ENCODE assay signal across 18 mouse cellular contexts in the genomic region with DNA sequence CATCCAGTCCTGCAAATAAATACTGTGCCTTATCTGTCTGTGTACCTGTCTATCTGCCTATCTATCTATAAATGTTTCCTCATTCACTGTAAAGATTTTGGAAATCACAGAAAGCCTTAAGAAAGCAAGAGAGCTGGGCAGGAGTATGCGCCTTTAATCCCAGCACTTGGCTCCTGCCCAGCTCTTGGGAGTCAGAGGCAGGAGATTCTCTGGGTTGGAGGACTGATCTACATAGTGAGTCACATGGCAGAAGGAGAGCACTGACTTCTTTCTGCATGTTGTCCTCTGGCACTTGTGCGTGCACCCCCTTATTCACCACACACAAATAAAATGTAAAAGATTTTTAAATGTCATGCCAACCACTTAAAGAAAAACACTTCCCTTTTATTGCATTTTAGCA. TPM values are rescaled to one million over a fixed set of nuclear protein-coding genes. Genes with fewer than 3 reads are reported as not detected.
DNase-seq lines count a peak whose midpoint lies in the region; TF ChIP-seq lines count a peak whose summit lies in the region.
"Had no signal": no experiment of that assay in that cellular context is flagged by ENCODE, and none has a peak within 500 bp of the region (broad histone marks: within the 10 kb centered on the region; RNA-seq: fewer than 3 reads in every experiment).

No protein-coding gene starts in this region.

- H3K4me3 ChIP-seq in heart, adult 2 months: no peak overlapping the region
- H3K4me3 ChIP-seq: embryonic facial prominence, embryonic 12.5 days; forebrain, embryonic 12.5 days; heart, embryonic 13.5 days; hindbrain, embryonic 15.5 days had no signal

- no peak overlapping the region for H3K9ac ChIP-seq in heart, adult 2 months (ENCODE audit: low read depth, low read length)
- H3K9ac ChIP-seq: embryonic facial prominence, embryonic 12.5 days; forebrain, embryonic 12.5 days; heart, embryonic 13.5 days; hindbrain, embryonic 15.5 days had no signal

- DNase-seq in adrenal gland, postnatal 10 days: peak; percentile 38
- no peak for DNase-seq in adrenal gland, adult 18-20 months (ENCODE audit: low spot score in 2 of 2)
- peak; percentile 2 for DNase-seq in heart, adult 11 months
- DNase-seq in heart, adult 2 months: no peak
- peak; percentile 48 to 53 for DNase-seq in adrenal gland, postnatal 36 days
- no peak for DNase-seq in frontal cortex, postnatal 25 days (ENCODE audit: low spot score in 2 of 2)
- no peak for DNase-seq in retina, embryonic 14.5 days (ENCODE audit: low spot score)
- DNase-seq: cerebellum, adult 11-12 months; cerebellum, adult 9-11 months; gastrocnemius, postnatal 14 days; heart, postnatal 36 days; kidney, adult 11 months had no signal

- TF ChIP-seq CTCF in heart, adult 2 months (IDR thresholded peaks at IDR 0.05): no peak

- no peak overlapping the region for H3K27ac ChIP-seq in heart, adult 2 months
- H3K27ac ChIP-seq: embryonic facial prominence, embryonic 12.5 days; forebrain, embryonic 12.5 days; heart, embryonic 13.5 days; hindbrain, embryonic 15.5 days had no signal

- intact Hi-C loops in heart, adult 2 months (cut with DNase I): loop anchor here (5.0 kb wide), 2 partner anchors 91 to 291 kb away; no protein-coding TSS in a partner anchor

- H3K36me3 ChIP-seq in heart, adult 2 months (ENCODE audit: control insufficient read depth, insufficient read depth, low read length): no peaks in the 10 kb centered on the region
- H3K36me3 ChIP-seq: embryonic facial prominence, embryonic 12.5 days; forebrain, embryonic 12.5 days; heart, embryonic 13.5 days; hindbrain, embryonic 15.5 days had no signal

- 69% methylated on average over 2 of the region's 2 CpGs for WGBS in heart, adult 2 months

- TF ChIP-seq POLR2A in heart, adult 2 months (IDR thresholded peaks at IDR 0.05; ENCODE audit: insufficient read depth, low read depth, low read length): no peak

- no peak for TF ChIP-seq EP300 in heart, adult 2 months (IDR thresholded peaks at IDR 0.05; ENCODE audit: insufficient read depth, low read depth, low read length)

- H3K27me3 ChIP-seq in heart, adult 2 months (ENCODE audit: control insufficient read depth, insufficient read depth, low read length): no peaks in the 10 kb centered on the region
- H3K27me3 ChIP-seq: CH12.LX; forebrain, embryonic 12.5 days; heart, embryonic 13.5 days; hindbrain, embryonic 15.5 days had no signal

- no peaks in the 10 kb centered on the region; the same call in 1 of the 2 replicates for H3K4me1 ChIP-seq in heart, adult 2 months (ENCODE audit: control insufficient read depth, insufficient read depth, low read length)

- H3K79me2 ChIP-seq in heart, adult 2 months (replicated peaks; ENCODE audit: control insufficient read depth, insufficient read depth, low read length): no peaks in the 10 kb centered on the region

RNA-seq across cellular contexts. Expression of a gene that starts 2.8 kb away (rescaled TPM):
- total RNA-seq in adrenal gland, postnatal 10 days (2021): 10 to 100 TPM; 54.9 to 91.8 TPM
- 10 to 100 TPM; 46.3 to 73.4 TPM for total RNA-seq in adrenal gland, adult 18-20 months (2021)
- 10 to 100 TPM; 13.3 to 15.9 TPM for total RNA-seq in heart, adult 2 months (2021)
- 18.7 and 36.5 TPM in 2 replicates for polyA plus RNA-seq in heart, adult 2 months (2012; rRNA removed)
- total RNA-seq in adrenal gland, postnatal 36 days (2021): 10 to 100 TPM; 65.0 to 66.3 TPM

RNA-seq across cellular contexts. Expression of a gene that starts 5.7 kb away (rescaled TPM):
- total RNA-seq in adrenal gland, postnatal 10 days (2021): 100 to 1,000 TPM; 185 to 186 TPM
- total RNA-seq in adrenal gland, adult 18-20 months (2021): 100 to 1,000 TPM; 158 to 182 TPM
- total RNA-seq in heart, adult 2 months (2021): 10 to 100 TPM; 57.6 to 70.9 TPM
- polyA plus RNA-seq in heart, adult 2 months (2012; rRNA removed): 46.7 and 83.4 TPM in 2 replicates
- total RNA-seq in adrenal gland, postnatal 36 days (2021): 100 to 1,000 TPM; 185 to 193 TPM

RNA-seq across cellular contexts. Expression of a gene that starts 25.4 kb away (rescaled TPM):
- 10 to 100 TPM in 1 of 2 experiments, 1 to 10 TPM in 1; 8.9 to 43.1 TPM for total RNA-seq in adrenal gland, postnatal 10 days (2021)
- under 1 TPM; 0.53 to 0.74 TPM for total RNA-seq in adrenal gland, adult 18-20 months (2021)
- 100 to 1,000 TPM; 157 to 183 TPM for total RNA-seq in heart, adult 2 months (2021)
- polyA plus RNA-seq in heart, adult 2 months (2012; rRNA removed): 194 and 335 TPM in 2 replicates
- total RNA-seq in adrenal gland, postnatal 36 days (2021): under 1 TPM; 0.63 to 0.66 TPM

RNA-seq across cellular contexts. Expression of a gene that starts 47.3 kb away (rescaled TPM):
- 10 to 100 TPM; 42.2 to 80.7 TPM for total RNA-seq in adrenal gland, postnatal 10 days (2021)
- not detected for total RNA-seq in adrenal gland, adult 18-20 months (2021)
- total RNA-seq in heart, adult 2 months (2021): not detected
- 0.12 and 0.56 TPM in 2 replicates for polyA plus RNA-seq in heart, adult 2 months (2012; rRNA removed)
- total RNA-seq in adrenal gland, postnatal 36 days (2021): under 1 TPM in 1 of 2 experiments, not detected in 1; 0.20 TPM
- total RNA-seq: CH12.LX; heart, postnatal 36 days had no signal
- polyA plus RNA-seq: embryonic facial prominence, embryonic 12.5 days; forebrain, embryonic 12.5 days; heart, postnatal 0 days had no signal

Comparison
In these comparisons a context has a peak if more than half of its experiments do, and no peak if none do; other contexts are left out.
1. DNase-seq: peak in adrenal gland, postnatal 10 days (single experiment), heart, adult 11 months (single experiment) and adrenal gland, postnatal 36 days (2 of 2); none in adrenal gland, adult 18-20 months (0 of 2), heart, adult 2 months (0 of 2), frontal cortex, postnatal 25 days (0 of 2) and retina, embryonic 14.5 days (single experiment).
2. RNA of a gene that starts 25.4 kb away (total RNA-seq): 157 to 183 TPM in heart, adult 2 months and 8.9 to 43.1 TPM in adrenal gland, postnatal 10 days; 0.53 to 0.74 TPM in adrenal gland, adult 18-20 months and 0.63 to 0.66 TPM in adrenal gland, postnatal 36 days; every median in the first group is over 4 times any median in the second.